Mouse (Mus musculus): ENCODE data around the gene Farp2.

The Farp2 gene

DNA sequence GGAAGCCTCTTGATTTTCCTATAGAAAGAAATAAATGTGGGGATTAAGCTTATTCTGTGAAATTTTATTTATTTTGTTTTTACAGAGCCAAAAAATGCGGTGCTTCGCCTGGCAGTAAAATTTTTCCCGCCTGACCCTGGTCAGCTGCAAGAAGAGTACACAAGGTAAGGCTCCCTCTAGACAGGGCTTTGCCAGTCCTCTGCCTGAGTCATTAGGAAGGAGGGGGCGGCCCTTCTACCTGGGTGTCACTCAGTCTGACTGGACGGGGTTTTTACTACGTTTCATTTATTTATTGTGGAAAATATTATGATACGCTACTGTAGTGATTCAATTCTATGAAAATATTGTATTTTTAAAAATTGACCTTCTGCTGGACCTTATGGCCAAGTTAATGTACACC lies 51.3 kb downstream of the Farp2 start:
- DNase-seq (ENCODE audit: low spot score): no peak

DNA sequence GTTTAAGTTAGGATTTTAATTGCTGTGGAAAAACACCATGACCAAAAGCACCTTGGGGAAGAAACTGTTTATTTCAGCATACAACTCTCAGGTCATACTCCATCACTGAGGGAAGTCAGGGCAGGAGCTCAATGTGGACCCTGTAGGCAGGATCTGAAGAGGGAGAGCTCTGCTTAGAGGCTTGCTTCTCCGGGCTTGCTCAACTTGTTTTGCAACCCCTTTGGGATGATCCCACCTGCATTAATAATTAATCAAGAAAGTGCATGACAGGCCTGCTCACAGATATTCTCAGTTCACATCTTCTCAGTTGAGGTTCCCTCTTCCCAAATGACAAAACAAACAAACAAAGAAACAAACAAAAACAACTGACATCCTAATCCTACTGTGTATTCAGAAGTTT lies 51.8 kb downstream of the Farp2 start:
- DNase-seq (ENCODE audit: low spot score): no peak

DNA sequence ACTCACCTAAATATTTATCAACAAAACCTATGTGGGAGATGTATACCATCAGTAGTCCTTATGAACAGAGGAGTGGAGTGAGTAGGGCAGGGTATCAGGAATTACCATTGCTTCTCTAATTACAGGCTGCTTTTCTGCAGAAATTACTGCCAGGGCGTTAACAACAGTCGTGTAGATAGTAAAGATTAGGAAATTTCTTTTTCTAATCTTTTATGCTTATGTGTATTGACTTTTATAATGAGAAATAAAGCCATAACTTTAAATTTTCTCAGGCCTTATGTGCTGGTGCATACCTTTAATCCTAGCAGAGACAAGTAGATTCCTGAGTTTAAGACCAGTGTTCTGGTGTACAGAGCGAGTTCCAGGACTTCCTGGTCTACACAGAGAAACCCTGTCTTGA lies 52.9 kb downstream of the Farp2 start:
- no peak for DNase-seq (ENCODE audit: low spot score)

GRCm38 (mm10) chr1:93567013-93567412 lies 55.1 kb downstream of the Farp2 start:
- DNase-seq (ENCODE audit: low spot score): no peak

GRCm38 (mm10) chr1:93567717-93568497 lies 56.0 kb downstream of the Farp2 start:
- no peak for DNase-seq (ENCODE audit: low spot score)

DNA sequence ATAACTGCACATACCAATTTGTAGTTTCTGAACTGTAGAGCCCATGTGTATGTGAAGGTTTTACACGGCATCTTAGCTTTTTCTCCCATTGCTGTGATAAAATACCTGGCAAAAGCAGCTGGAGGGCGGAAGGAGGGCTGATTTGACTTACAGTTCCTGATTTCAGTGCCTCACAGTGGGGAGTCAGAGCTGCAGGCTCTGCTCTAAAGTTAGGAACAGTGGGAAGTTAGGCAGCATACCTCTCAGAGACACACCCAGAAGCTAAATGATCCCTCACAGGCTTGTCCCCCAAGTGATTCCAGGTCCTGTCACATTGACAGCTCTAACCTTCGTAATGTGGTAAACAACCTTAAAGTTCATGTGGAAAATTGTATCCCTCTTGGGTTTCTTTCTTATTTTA lies 65.2 kb downstream of the Farp2 start:
- DNase-seq (ENCODE audit: low spot score): no peak

- DNase-seq (ENCODE audit: low spot score): no peak
These were observed 66.0 kb downstream of the Farp2 start for GRCm38 (mm10) chr1:93577861-93578260.

DNA sequence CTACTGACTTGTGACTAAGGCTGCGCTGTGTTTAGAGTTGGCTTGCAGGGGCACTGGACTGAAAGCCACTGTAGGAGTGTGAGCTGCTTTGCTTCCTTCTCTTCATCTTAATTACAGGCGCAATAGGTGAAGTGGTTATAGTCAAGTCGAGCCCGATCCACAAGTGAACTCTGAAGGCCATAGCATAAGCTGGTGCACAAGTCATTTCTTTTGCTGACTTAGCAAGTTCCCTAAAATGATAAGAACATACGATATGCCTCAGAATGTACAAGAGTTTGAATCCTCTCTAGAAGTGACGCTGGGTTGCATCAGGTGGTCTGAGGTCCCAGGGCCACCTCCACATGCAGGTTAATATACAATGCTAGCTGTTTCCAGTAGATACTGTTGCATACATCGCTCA lies 69.7 kb downstream of the Farp2 start:
- no peak for DNase-seq (ENCODE audit: low spot score)

GRCm38 (mm10) chr1:93588346-93588745 lies 76.5 kb downstream of the Farp2 start:
- no peak for DNase-seq (ENCODE audit: low spot score)

GRCm38 (mm10) chr1:93593960-93594359 lies 82.1 kb downstream of the Farp2 start:
- DNase-seq (ENCODE audit: low spot score): no peak

DNA sequence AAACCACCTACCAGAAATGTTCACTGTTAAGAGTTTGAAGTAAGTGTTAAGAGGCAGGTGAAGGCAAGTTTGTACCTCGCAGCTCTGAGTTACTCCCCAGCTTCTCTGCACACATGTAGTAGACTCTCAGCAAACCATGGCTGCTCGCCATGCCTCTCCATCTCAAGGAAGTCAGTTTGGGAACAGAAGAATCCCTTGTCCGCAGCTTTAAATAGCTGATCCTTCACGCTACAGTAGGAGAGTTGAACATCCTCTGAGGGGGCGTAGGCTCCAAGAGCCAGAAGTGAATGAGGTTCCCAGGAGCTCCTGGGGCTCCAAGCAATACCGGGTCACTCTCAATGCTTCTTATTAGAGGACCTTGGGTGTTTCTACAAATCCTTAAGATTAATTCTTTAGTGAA lies 84.0 kb downstream of the Farp2 start:
- DNase-seq (ENCODE audit: low spot score): no peak

- no peak for DNase-seq (ENCODE audit: low spot score)
These were observed 91.0 kb downstream of the Farp2 start for GRCm38 (mm10) chr1:93602911-93603310.

DNA sequence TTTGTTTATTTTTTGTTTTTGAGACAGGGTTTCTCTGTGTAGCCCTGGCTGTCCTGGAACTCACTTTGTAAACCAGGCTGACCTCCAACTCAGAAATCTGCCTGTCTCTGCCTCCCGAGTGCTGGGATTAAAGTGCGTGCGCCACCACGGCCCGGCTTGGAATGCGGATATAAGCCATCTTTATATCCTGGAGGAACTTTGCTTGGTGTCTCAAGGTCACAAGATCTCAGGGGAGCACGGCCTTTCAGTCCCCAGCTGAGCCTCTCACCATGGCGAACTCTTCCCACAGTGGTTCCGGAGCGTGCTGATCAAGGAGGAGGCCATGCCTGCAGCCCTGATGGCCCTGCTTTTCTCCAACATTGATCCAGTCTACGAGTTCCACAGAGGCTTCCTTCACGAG lies 92.0 kb downstream of the Farp2 start:
- DNase-seq (ENCODE audit: low spot score): no peak

- no peak for DNase-seq (ENCODE audit: low spot score)
These were observed 95.5 kb downstream of the Farp2 start for GRCm38 (mm10) chr1:93607090-93608083.

- no peak for DNase-seq (ENCODE audit: low spot score)
These were observed 96.9 kb downstream of the Farp2 start for GRCm38 (mm10) chr1:93608696-93609245.

GRCm38 (mm10) chr1:93609762-93610161 lies 97.9 kb downstream of the Farp2 start:
- no peak for DNase-seq (ENCODE audit: low spot score)

- DNase-seq (ENCODE audit: low spot score): no peak
These were observed 106.3 kb downstream of the Farp2 start for GRCm38 (mm10) chr1:93618059-93618748.

DNA sequence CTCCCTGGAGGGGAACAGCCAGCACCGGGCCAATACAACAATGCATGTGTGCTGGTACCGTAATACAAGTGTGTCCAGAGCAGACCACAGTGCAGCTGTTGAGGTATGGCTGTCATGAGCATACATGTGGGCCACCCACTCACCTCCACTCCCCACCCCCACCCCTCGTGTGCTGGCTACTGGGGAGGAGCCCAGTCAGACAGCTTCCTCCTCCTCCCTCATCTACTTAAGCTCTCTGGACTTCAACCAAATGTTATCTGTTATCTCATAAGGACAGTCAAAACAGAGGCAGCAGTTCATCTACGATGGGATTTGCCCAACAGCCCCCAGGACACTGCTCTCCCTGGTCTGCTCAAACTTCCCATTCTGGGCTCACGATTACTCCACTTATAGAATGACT lies 107.1 kb downstream of the Farp2 start:
- DNase-seq (ENCODE audit: low spot score): no peak

DNA sequence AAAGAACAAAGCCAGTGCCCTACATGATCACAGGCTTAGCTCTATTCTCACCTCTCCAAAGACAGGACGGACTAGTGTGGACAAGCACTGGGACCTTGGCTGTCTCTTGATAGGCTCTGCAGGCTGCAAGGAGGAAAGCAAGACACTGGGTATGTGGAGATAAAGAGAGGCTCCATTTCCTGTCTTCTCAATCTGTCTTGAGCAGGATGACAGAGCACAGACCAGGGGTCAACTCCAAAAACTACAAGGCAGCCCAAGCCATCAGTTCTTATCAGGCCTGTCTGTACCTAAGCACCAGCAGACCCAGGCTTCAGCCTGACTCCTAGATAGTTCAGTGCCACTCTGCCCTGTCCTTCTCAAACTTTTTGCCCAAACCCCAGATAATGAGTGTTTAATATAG lies 112.6 kb downstream of the Farp2 start:
- no peak for DNase-seq (ENCODE audit: low spot score)

DNA sequence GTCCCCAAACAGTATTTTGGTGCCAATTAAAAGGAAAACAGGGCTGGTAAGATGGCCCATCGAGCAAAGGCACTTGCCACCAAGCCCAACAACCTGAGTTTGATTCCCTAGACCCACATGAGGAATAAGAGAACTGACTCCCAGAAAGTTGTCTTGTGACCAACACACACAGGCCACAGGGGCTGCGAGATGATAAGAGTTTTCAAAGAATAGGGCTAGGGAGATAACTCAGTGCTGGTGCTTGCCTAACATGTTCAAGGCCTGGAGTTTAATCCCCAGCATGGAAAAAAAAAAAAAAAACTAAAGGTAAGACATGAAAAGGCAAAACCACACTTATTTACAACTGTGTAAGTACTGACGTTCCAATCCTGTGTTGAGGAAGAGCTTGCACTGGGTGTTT lies 118.9 kb downstream of the Farp2 start:
- no peak for DNase-seq (ENCODE audit: low spot score)

GRCm38 (mm10) chr1:93632723-93633122 lies 120.8 kb downstream of the Farp2 start:
- no peak for DNase-seq (ENCODE audit: low spot score)

GRCm38 (mm10) chr1:93634481-93634891 lies 122.6 kb downstream of the Farp2 start:
- DNase-seq (ENCODE audit: low spot score): no peak

Measured in ovary, postnatal 14 days (tissue).